Mouse (Mus musculus): ENCODE results near the gene Cby1.

Cby1 gene

DNA sequence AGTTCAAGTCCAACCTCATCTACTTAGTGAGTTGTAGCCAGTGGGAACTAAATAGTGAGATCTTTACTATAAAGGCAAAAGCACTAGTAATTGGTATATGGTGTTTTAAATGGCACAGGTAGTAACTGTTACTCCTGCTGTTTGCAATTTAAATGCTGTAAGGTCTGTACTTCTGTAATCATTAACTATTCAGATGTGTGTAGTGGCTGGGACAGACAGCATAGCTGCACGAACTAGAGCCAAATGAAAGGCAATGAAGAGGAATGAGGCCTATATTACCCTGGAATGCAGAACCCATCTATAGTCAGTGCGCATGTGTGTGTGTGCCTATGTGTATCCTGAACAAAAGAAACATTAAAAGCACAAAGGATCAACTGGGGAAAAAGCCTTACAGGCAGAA lies 18.9 kb downstream of the Cby1 start:
- no peak for DNase-seq (ENCODE audit: low spot score in 2 of 2)

DNA sequence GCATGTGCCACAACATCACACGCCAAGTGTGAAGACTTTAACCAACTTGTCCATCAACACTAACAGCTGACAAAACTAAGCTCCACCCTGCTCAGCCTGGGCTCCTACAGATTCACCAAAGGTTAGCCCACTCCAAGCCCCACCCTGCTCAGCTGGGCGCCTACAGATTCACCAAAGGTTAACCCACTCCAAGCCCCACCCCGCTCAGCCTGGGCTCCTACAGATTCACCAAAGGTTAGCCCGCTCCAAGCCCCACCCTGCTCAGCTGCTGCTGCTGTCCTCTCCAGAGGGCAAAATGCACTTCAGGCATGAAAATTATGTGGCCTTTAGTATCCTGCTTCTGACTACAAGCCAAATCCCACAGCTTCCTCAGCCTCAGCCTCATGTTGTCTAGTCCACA lies 23.0 kb downstream of the Cby1 start:
- no peak for DNase-seq (ENCODE audit: low spot score in 2 of 2)

GRCm38 (mm10) chr15:79683146-79683545 lies 24.1 kb downstream of the Cby1 start:
- no peak for DNase-seq (ENCODE audit: low spot score in 2 of 2)

DNA sequence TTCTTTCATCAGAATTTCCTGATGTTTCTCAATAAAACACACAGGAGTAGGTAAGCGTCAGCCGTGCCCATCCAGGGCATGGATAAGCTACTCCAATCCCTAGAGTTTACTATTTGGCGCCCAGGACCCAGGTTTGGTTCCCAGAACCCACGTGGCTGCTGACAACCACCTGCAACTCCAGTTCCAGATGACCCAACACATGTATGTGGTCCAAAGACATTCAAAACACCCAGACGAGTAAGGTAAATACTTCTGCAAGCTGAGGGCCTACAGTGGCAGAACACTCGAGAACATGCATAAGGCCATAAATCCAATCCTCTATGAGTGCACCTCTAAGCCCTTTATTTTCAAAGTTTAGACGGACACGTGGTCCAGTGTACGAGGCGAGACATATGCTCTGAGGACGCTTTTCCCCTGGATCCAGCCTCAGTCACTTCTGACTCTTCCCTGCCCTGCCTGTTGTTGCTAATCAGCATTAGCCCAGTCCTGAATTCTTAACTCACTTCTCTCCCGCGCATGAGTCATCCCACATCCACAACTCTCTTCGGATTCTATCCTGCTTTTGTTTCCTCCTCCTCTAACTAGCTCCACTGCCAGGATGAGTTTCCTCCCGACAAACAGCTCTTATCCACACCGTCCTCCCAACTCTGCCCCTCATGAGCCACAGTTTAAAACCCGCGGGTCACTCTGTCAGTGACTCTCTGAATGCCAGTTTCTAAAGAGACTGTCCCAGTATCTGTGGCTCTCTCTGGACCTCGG lies 24.9 kb downstream of the Cby1 start:
- no peak for DNase-seq (ENCODE audit: low spot score in 2 of 2)

DNA sequence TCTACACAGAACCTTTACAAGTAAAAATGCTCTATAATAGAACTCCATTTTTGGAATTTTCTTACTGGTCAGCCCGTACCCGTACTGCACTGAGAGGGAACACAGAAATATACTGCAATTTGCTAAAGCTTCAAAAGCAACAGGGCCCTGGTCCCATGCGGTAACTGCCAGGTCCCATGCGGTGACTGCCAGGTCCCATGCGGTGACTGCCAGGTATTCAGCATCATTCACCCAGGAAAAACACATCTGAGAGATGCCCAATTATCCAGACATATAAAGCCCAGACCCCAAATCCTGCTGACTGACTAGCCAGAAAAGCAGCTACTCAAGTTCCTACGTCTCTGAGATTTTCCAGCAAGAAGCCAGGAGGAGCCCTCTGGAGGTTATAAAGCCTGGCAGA lies 25.6 kb downstream of the Cby1 start:
- DNase-seq (ENCODE audit: low spot score in 2 of 2): no peak

- no peak for DNase-seq (ENCODE audit: low spot score in 2 of 2)
Observed at GRCm38 (mm10) chr15:79685141-79685641, 26.2 kb downstream of the Cby1 start.

GRCm38 (mm10) chr15:79686046-79686869 lies 27.3 kb downstream of the Cby1 start:
- no peak for DNase-seq (ENCODE audit: low spot score in 2 of 2)

- peak; percentile 42 to 51 for DNase-seq (ENCODE audit: low spot score in 2 of 2)
Observed at GRCm38 (mm10) chr15:79687175-79687574, 28.2 kb downstream of the Cby1 start.

GRCm38 (mm10) chr15:79687646-79688267 lies 28.8 kb downstream of the Cby1 start, which contains the start of gene Josd1:
Gene Josd1, minus strand, starts transcription at chr15:79687919.
- DNase-seq (ENCODE audit: low spot score in 2 of 2): peak; percentile 95 to 96

GRCm38 (mm10) chr15:79688268-79688956 lies 29.4 kb downstream of the Cby1 start:
- no peak for DNase-seq (ENCODE audit: low spot score in 2 of 2)

- DNase-seq (ENCODE audit: low spot score in 2 of 2): no peak
Observed at GRCm38 (mm10) chr15:79689662-79690425, 30.8 kb downstream of the Cby1 start.

- peak; percentile 100 for DNase-seq (ENCODE audit: low spot score in 2 of 2)
Observed at GRCm38 (mm10) chr15:79690426-79691022, 31.5 kb downstream of the Cby1 start, which contains the start of gene Gtpbp1. Gene Gtpbp1, plus strand, starts transcription at chr15:79690845.

DNA sequence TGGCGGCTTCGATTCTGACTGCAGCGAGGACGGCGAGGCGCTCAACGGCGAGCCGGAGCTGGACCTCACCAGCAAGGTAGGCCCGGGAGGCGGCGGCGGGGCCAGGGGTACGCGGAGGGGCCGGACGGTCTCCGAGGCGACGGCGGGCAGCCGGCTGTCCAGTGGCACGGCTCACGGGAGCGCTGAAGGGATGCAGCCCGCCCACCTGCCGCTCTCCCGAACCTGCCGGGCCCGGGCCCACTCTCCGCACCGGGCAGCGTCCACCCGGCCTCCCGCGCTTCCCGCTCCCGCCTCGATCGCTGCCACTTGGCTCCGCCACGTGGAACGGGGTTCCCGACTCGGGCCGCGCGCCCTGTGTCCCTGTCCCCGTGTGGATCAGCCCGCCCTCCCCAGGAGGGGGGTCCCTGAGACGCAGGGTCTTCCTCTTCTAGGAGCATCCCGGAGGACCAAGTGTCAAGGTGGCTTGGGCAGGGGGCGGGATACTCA lies 32.1 kb downstream of the Cby1 start:
- DNase-seq (ENCODE audit: low spot score in 2 of 2): peak in 1 of 2 experiments; percentile 65

- no peak for DNase-seq (ENCODE audit: low spot score in 2 of 2)
Observed at GRCm38 (mm10) chr15:79692334-79692733, 33.3 kb downstream of the Cby1 start.

DNA sequence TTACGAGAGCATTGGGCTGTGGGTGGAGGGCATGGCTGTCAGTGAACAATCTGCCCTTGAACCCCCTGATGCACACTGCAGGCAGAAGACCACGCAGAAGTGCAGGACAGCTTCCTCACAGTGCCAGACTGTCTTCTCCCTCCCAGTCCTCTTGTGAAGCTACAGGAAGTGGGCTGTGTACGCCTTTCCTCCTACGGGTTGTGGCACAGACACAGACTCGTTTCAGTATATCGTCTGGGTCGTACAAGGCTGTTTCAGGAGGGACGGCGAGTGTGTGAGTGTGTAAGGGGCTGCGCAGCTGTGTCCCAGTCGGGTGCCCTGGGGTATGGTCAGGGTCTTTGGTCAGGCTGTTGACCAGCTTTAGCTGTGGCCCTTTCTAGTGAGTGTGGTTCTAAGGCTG lies 34.7 kb downstream of the Cby1 start:
- DNase-seq (ENCODE audit: low spot score in 2 of 2): no peak

- DNase-seq (ENCODE audit: low spot score in 2 of 2): no peak
Observed at GRCm38 (mm10) chr15:79694512-79694911, 35.5 kb downstream of the Cby1 start.

GRCm38 (mm10) chr15:79695516-79695915 lies 36.5 kb downstream of the Cby1 start:
- DNase-seq (ENCODE audit: low spot score in 2 of 2): no peak

GRCm38 (mm10) chr15:79696508-79696907 lies 37.5 kb downstream of the Cby1 start:
- DNase-seq (ENCODE audit: low spot score in 2 of 2): no peak

DNA sequence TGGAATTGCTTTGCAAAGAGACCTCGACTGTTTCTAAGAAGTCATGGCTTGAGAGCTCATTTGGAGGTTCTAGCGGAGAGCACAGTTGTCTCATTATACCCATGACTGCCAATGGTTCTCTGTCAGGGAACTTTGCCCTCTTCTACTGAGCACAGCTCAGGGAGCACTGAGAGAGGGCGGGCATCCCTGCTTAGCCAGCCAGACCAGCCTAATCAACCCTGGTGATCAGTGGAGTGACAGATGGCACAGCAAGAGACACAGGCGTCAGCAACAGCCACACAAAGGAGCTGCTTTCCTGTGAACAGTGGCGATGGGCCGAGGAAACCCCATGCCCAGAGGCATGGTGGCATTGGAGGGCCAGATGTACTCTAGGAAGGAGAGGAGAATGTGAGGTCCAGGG lies 38.0 kb downstream of the Cby1 start:
- no peak for DNase-seq (ENCODE audit: low spot score in 2 of 2)

- no peak for DNase-seq (ENCODE audit: low spot score in 2 of 2)
Observed at GRCm38 (mm10) chr15:79697558-79698187, 38.7 kb downstream of the Cby1 start.

Data from heart, adult 9 months (tissue).